Mouse (Mus musculus): ENCODE measurements around the gene Padi2. TPM values are rescaled to one million over a fixed set of nuclear protein-coding genes. Genes with fewer than 3 reads are reported as not detected.

Gene Padi2
- polyA plus RNA-seq, 1 experiment, result 6.3 TPM

DNA sequence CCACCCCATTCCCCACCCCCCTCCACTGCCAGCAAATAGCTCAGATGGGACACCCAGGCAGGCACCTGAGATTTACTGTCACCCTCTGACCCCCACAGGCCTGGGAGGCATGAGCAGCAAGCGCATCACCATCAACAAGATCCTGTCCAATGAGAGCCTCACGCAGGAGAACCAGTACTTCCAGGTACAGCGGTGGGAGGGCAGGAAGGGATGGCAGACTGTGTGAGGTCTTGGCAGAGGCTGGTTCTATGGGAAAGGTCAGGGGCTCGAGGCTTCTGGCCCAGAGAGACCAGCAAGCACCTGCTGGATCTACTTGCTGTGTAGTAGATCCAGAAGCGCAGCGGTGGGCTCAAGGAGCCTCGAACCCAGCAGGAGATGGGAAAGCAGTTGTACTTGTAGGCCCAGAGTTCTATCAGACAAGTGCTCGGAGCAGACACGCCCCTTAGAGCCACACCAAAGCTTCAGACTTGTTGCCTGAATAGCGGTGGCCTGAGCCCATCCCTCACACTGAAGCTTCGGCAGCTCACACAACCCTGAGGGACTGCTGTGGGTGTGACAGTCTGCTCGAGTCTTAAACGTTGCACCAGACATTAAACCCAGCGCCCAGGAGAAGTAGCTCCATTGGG, 40.5 kb downstream of the Padi2 start:
- Histone ChIP-seq H3K4me1 (ENCODE audit: control insufficient read depth, insufficient read depth, low read length) (no peaks in the 10 kb centered on the region), H3K36me3 (ENCODE audit: control insufficient read depth, insufficient read depth, low read length, poor library complexity, severe bottlenecking) (no peaks in the 10 kb centered on the region), H3K4me3 (ENCODE audit: low read depth, low read length) (no peak overlapping the region), H3K9me3 (replicated peaks; ENCODE audit: control insufficient read depth, insufficient read depth, low read length, poor library complexity, severe bottlenecking) (peaks cover 14% of the 10 kb centered on the region), H3K27ac (ENCODE audit: insufficient read depth, low read length) (no peak overlapping the region), H3K9ac (ENCODE audit: low read depth, poor library complexity, severe bottlenecking) (no peak overlapping the region), H3K27me3 (ENCODE audit: control insufficient read depth, insufficient read depth, low read length, poor library complexity, severe bottlenecking) (no peaks in the 10 kb centered on the region)
- TF ChIP-seq POLR2A (IDR thresholded peaks at IDR 0.05; ENCODE audit: insufficient read depth, low read length) (no peak), CTCF (IDR thresholded peaks at IDR 0.05; ENCODE audit: low read depth, low read length) (no peak), EP300 (IDR thresholded peaks at IDR 0.05; ENCODE audit: insufficient read depth, low read depth, low read length) (no peak)

DNA sequence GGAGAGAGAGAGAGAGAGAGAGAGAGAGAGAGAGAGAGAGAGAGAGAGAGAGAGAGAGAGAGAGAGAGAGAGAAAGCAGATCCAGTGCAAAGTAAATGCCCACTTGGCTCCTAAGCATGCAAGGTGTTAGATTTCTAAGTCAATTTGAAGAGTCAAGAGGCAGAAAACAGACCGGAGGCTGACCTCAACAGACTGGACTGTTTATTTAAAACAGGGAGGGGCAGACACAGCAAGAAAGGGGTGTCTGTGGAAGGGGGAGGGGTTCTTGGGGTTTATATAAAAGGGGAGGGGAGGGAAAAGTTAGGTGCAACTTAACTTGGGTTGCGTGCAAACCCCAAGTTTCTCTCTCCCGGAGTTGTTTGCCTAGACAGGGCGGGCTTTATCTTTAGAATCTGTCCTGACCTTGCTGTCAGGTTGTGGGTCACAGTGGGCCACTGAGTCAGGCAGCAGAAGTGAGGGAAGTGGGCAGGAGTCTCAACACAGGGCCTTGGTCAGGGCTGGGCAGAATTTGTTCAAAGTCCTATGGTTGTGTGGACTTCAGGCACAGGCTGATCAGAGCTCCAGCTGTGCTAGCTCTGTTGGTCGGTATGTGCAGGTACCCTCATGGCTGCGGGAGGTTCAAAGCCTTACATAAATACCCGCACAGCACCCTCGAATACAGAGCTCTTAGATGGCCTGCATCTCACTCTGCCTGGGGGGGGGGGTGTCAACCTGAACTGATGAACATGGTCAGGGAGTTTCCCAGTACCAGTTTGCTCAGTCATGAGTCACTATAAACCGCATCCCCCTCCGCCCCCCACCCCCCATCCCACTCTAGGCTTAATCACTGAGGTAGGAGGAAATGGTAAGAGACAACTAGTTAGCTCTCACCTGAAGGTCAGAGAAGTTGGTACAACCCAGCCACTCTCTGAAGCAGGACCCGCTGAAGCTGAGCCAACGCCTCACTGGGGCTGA, 41.6 kb downstream of the Padi2 start:
- Histone ChIP-seq H3K27me3 (ENCODE audit: control insufficient read depth, insufficient read depth, low read length, poor library complexity, severe bottlenecking) (no peaks in the 10 kb centered on the region), H3K4me3 (ENCODE audit: low read depth, low read length) (no peak overlapping the region)
- TF ChIP-seq EP300 (IDR thresholded peaks at IDR 0.05; ENCODE audit: insufficient read depth, low read depth, low read length), result no peak
- no peak for TF ChIP-seq CTCF (IDR thresholded peaks at IDR 0.05; ENCODE audit: low read depth, low read length)
- no peak for TF ChIP-seq POLR2A (IDR thresholded peaks at IDR 0.05; ENCODE audit: insufficient read depth, low read length)

DNA sequence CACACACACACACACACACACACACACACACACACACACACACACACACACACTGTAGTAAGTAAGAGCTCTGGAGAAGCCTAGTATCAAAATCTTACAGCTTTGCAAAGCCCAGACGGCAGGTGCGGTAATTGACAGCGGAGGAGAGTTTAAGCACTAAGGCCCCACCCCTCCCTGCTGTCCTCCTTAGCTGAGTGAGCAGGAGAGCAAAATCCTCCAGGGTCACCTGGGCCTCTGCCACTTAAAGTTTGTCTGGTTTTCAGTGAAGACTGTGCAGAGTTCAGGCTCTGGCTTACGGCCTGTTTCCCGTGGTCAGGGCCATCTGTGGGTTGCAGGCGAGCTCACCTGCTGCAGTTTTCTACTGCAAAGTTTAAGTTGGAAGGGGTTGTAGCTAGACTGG, 42.3 kb downstream of the Padi2 start:
- H3K4me1 ChIP-seq (ENCODE audit: control insufficient read depth, insufficient read depth, low read length), result no peaks in the 10 kb centered on the region
- H3K9me3 ChIP-seq (replicated peaks; ENCODE audit: control insufficient read depth, insufficient read depth, low read length, poor library complexity, severe bottlenecking), result peaks cover 14% of the 10 kb centered on the region
- no peak overlapping the region for H3K4me3 ChIP-seq (ENCODE audit: low read depth, low read length)
- no peaks in the 10 kb centered on the region for H3K27me3 ChIP-seq (ENCODE audit: control insufficient read depth, insufficient read depth, low read length, poor library complexity, severe bottlenecking)
- TF ChIP-seq EP300 (IDR thresholded peaks at IDR 0.05; ENCODE audit: insufficient read depth, low read depth, low read length) (no peak), POLR2A (IDR thresholded peaks at IDR 0.05; ENCODE audit: insufficient read depth, low read length) (no peak), CTCF (IDR thresholded peaks at IDR 0.05; ENCODE audit: low read depth, low read length) (no peak)
- H3K9ac ChIP-seq (ENCODE audit: low read depth, poor library complexity, severe bottlenecking), result no peak overlapping the region
- no peaks in the 10 kb centered on the region for H3K36me3 ChIP-seq (ENCODE audit: control insufficient read depth, insufficient read depth, low read length, poor library complexity, severe bottlenecking)
- no peak overlapping the region for H3K27ac ChIP-seq (ENCODE audit: insufficient read depth, low read length)

More for the DNA sequence above, 41.6 kb downstream of the Padi2 start:
- Histone ChIP-seq H3K9me3 (replicated peaks; ENCODE audit: control insufficient read depth, insufficient read depth, low read length, poor library complexity, severe bottlenecking) (peaks cover 14% of the 10 kb centered on the region), H3K36me3 (ENCODE audit: control insufficient read depth, insufficient read depth, low read length, poor library complexity, severe bottlenecking) (no peaks in the 10 kb centered on the region), H3K9ac (ENCODE audit: low read depth, poor library complexity, severe bottlenecking) (no peak overlapping the region), H3K27ac (ENCODE audit: insufficient read depth, low read length) (no peak overlapping the region), H3K4me1 (ENCODE audit: control insufficient read depth, insufficient read depth, low read length) (no peaks in the 10 kb centered on the region)

DNA sequence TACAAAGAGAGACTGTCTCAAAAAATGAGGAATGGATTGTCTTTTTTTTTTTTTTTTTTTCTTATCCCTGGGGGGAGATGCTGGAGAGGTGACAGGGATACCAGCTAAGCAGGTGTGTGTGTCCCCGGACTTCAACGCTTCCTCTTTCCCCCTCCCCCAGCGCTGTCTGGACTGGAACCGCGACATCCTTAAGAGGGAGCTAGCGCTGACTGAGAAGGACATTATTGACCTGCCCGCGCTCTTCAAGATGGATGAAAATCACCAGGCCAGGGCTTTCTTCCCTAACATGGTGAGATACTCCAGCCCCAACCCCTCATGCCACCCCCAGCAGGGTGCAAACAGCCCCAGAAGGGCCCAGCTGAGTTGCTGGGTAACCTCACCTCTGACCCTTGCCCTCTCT, 42.9 kb downstream of the Padi2 start:
- no peaks in the 10 kb centered on the region for H3K36me3 ChIP-seq (ENCODE audit: control insufficient read depth, insufficient read depth, low read length, poor library complexity, severe bottlenecking)
- H3K27me3 ChIP-seq (ENCODE audit: control insufficient read depth, insufficient read depth, low read length, poor library complexity, severe bottlenecking), result no peaks in the 10 kb centered on the region
- H3K27ac ChIP-seq (ENCODE audit: insufficient read depth, low read length), result no peak overlapping the region
- H3K4me3 ChIP-seq (ENCODE audit: low read depth, low read length), result no peak overlapping the region
- H3K9me3 ChIP-seq (replicated peaks; ENCODE audit: control insufficient read depth, insufficient read depth, low read length, poor library complexity, severe bottlenecking), result peaks cover 9% of the 10 kb centered on the region
- TF ChIP-seq CTCF (IDR thresholded peaks at IDR 0.05; ENCODE audit: low read depth, low read length) (no peak), EP300 (IDR thresholded peaks at IDR 0.05; ENCODE audit: insufficient read depth, low read depth, low read length) (no peak), POLR2A (IDR thresholded peaks at IDR 0.05; ENCODE audit: insufficient read depth, low read length) (no peak)
- no peak overlapping the region for H3K9ac ChIP-seq (ENCODE audit: low read depth, poor library complexity, severe bottlenecking)
- no peaks in the 10 kb centered on the region for H3K4me1 ChIP-seq (ENCODE audit: control insufficient read depth, insufficient read depth, low read length)

DNA sequence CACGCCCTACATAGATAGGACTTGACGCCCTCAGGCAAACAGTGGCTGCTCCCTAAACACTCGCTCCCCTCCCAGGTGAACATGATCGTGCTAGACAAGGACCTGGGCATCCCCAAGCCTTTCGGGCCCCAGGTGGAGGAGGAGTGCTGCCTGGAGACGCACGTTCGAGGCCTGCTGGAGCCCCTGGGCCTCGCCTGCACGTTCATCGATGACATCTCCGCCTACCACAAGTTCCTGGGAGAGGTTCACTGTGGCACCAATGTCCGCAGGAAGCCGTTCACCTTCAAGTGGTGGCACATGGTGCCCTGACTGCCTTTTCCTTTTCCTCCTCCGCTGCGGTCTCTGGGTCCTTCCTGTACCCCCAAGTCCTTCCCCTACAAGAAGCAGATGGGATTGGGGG, 43.5 kb downstream of the Padi2 start:
- H3K27me3 ChIP-seq (ENCODE audit: control insufficient read depth, insufficient read depth, low read length, poor library complexity, severe bottlenecking), result no peaks in the 10 kb centered on the region
- no peaks in the 10 kb centered on the region for H3K36me3 ChIP-seq (ENCODE audit: control insufficient read depth, insufficient read depth, low read length, poor library complexity, severe bottlenecking)
- no peak overlapping the region for H3K27ac ChIP-seq (ENCODE audit: insufficient read depth, low read length)
- H3K9ac ChIP-seq (ENCODE audit: low read depth, poor library complexity, severe bottlenecking), result no peak overlapping the region
- H3K9me3 ChIP-seq (replicated peaks; ENCODE audit: control insufficient read depth, insufficient read depth, low read length, poor library complexity, severe bottlenecking), result peaks cover 3% of the 10 kb centered on the region; the same call in 1 of the 2 replicates
- no peak overlapping the region for H3K4me3 ChIP-seq (ENCODE audit: low read depth, low read length)
- no peaks in the 10 kb centered on the region for H3K4me1 ChIP-seq (ENCODE audit: control insufficient read depth, insufficient read depth, low read length)
- TF ChIP-seq POLR2A (IDR thresholded peaks at IDR 0.05; ENCODE audit: insufficient read depth, low read length) (no peak), EP300 (IDR thresholded peaks at IDR 0.05; ENCODE audit: insufficient read depth, low read depth, low read length) (no peak)

DNA sequence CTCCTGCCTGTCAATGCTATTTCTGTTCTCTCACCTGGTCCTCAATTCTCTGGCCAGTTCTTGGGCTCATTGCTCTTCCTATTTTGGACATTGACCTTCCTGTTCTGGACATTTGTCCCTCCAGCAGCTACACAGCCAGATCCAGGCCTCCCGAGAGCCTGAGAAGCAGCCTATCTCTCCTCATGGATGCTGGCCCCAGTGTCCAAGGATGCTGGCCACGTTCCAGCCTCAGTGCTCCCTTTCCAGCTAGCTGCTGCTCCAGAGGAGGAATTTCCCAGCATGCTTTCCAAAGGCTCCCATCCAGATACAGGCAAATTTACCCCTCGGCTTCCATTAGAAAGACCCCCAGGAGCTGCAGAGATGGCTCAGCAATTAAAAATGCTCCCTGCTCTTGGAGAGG, 44.4 kb downstream of the Padi2 start:
- Histone ChIP-seq H3K4me3 (ENCODE audit: low read depth, low read length) (no peak overlapping the region), H3K27ac (ENCODE audit: insufficient read depth, low read length) (no peak overlapping the region), H3K27me3 (ENCODE audit: control insufficient read depth, insufficient read depth, low read length, poor library complexity, severe bottlenecking) (no peaks in the 10 kb centered on the region), H3K4me1 (ENCODE audit: control insufficient read depth, insufficient read depth, low read length) (no peaks in the 10 kb centered on the region), H3K36me3 (ENCODE audit: control insufficient read depth, insufficient read depth, low read length, poor library complexity, severe bottlenecking) (no peaks in the 10 kb centered on the region), H3K9ac (ENCODE audit: low read depth, poor library complexity, severe bottlenecking) (no peak overlapping the region), H3K9me3 (replicated peaks; ENCODE audit: control insufficient read depth, insufficient read depth, low read length, poor library complexity, severe bottlenecking) (no peaks in the 10 kb centered on the region)
- TF ChIP-seq EP300 (IDR thresholded peaks at IDR 0.05; ENCODE audit: insufficient read depth, low read depth, low read length) (no peak), CTCF (IDR thresholded peaks at IDR 0.05; ENCODE audit: low read depth, low read length) (no peak), POLR2A (IDR thresholded peaks at IDR 0.05; ENCODE audit: insufficient read depth, low read length) (no peak)

Measured in ES-Bruce4 (cell line).